Mouse (Mus musculus): Measurements from ENCODE around the gene Bora.
"Not testable (repeated sequence)": the region's sequence is repeated elsewhere in the genome, so short reads cannot be mapped to it uniquely, and the experiment has no call there.

The Bora gene

DNA sequence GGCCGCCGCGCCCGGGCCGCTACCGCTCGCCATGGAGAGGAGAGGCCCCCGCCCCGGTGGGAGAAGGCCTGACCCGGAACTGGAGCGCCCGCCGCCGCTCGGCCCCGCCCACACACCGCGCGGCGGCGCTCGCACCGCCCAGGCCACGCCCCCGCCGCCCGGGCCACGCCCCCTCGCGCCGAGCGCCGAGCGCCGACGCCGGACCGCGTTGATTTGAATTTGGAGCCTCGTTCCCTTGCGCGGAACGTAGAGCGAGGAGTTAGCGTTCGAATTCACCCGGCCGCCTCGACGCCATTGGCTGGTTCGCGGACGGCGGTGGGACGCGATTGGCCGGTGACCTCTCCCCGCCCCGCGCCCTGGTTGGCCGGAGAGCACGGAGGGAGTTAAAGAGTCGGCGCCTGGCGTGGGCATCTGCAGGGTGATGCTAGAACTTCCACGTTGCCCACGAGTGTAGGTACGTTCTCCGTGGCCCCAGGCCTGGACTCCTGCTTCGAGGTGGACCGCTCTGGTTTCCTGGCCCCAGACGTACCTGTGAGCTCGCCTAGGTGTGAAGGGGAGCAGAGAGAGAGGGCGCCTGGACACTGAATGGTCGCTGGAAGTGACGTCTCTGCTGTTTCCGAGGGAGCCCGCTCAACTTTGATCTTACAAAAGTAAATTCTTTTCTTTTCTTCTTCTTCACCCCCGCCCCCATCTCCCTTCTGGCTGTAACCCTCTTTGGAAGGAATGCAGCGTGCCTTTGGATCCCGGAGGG, at the start of gene Bora, which contains the start of gene Mzt1:
Bora (plus strand) TSS at position 192 of the 751 bp plus-strand sequence.
Mzt1 (minus strand) TSS at position 104 of the 751 bp plus-strand sequence.
- peak; percentile 95 for DNase-seq (ENCODE audit: low read depth, low spot score)

DNA sequence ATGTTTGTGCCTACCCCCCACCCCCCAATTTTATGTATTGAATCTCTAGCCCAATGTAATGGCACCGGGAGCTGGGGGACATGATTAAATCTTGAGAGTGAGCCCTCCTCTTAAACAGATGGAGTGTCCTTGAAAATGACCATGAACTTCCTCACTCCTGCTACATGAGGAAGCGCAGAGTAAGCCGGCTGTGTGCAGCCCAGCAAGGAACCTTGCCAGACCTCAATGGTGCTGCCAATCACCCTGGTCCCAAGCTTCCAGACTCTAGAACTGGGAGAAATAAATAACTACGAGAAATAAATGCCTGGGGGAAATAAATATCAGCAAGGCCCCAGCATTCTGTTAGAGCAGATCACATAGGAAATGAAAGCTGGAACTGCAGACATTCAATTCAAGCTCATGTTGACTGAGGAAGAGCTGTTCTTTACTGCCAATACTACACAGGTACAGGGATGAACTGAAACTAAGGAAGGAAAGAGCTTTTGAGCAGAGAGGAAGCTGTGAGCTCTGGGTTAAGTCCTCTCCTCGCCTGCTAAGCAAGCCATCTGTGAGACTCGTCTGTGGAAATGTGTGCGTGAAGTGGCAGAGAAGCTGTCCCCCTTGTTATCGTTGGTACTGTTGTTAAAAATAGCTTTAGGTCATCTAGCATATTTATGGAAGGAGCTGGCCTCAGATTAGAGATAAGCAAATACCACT, 35.6 kb upstream of the Bora start:
- DNase-seq (ENCODE audit: low read depth, low spot score) = no peak

DNA sequence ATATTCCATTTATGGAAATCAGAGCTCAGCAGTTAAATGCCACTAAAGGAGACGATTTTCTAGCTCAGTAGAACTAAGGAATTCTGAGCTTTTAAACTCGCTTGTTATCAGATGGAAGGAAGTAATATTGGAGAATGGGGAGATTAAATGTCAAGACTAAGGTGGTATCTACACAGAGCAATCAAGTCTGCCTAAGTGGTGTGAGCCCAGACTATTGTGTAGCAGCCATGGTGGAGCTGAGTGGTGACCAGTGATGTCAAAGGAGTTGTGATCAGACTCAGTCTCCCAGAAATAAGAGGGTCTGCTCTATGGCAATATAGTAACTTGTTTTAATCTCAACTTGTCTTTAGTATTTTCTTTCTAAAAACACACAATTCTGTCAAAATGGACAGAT, 35.1 kb upstream of the Bora start:
- DNase-seq (ENCODE audit: low read depth, low spot score) = no peak

DNA sequence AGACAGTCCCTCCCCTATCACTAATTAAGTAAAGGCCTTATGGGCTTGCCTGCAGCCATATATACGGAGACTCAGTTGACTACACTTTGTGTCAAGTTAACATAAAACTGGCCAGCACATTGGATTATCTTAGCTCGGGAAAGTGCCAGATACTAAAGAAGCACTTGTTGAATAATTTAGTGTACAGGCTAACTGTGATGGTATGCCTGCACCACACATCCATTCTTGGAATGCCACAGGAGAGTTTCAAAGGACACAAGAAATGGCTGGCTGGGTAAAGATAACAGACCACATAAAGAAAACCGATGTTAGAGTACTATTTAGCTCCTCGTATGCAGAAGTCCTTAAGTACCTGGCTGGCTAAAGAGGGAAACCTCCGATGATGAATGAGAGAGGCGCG, 27.3 kb upstream of the Bora start:
- no peak for DNase-seq (ENCODE audit: low read depth, low spot score)

DNA sequence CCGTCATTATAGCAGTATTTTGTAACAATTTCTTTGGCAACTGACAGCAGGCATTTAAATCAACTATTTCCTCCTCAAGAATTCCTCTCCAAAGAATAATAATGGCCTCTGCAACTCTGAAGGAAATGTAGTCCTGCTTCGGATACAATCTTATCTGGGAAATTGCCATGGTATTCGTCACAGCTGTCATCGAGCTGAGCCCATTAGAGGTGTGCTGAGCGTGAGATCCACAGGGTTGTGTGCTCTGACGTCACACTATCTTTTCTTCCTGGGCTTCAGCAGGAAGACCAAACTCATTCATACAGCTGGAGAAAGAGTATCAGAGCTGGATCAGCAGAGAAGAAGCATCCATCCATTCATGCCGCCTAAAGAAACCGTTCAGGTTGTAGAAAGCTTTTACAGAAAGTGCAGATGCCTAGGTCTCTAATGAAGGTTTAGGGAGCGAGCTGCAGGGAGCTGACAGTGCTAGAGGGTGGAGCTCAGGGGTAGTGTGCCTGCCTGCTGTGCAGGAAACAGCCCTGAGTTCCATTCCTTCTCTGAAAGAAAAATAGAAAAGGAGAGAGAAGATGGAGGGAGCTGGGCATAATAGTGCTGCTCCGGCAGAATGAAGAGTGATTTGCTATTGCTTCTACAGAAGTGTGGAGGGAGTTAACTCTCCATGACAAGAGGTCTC, 26.8 kb upstream of the Bora start:
- DNase-seq (ENCODE audit: low read depth, low spot score) = peak; percentile 14

DNA sequence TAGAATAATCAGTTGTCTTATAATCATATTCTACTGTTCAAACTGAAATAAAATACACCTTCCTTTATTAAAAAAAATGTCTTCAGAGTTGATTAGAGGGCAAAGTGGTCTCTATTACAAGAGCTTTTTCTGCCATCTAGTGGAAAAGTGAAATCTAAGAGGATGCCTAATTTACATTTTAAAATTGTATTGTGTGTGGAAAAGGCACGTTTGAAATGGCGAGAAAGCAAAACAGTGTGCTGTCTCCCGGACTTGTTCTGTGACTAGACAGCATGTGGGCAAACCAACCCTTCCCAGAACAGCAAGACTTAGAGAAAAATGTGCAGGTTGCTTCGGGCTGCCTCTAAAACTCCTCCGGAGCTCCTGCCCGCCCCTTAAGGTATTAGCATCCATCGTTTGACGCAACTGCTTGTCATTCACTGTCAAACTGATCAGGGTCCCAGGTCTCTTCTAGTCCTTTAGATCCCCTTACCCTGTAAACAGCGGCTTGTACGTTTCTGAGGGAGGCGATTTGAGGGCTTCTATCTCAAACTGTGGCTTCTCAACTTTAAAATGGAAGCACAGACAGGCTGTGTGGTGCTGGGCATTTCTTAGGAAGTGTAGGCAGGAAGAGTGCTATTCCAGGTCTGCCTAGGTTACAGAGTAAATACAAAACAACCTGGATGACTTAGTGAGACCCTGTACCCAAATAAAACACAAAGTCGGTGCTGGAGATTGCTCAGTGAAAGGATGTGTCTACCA, 23.5 kb upstream of the Bora start:
- DNase-seq (ENCODE audit: low read depth, low spot score) = no peak

DNA sequence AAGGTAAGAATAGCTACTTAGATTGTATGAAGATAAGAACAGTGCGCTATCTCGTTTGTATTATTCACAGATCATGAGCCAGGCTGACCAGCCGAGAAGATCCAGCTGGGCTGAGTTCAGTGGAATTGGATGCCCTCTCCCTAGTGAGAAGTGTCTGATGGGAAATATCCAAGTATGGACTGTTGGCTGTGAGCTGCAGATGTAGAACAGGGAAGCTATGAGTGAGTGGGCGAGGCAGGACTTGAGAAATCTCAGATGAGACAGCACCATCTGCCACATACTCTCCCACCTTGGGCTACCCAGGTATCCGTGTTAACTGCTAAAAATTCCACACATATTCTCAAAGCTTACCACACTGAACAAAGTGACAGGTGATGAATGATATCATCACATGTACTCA, 16.0 kb upstream of the Bora start:
- no peak for DNase-seq (ENCODE audit: low read depth, low spot score)

DNA sequence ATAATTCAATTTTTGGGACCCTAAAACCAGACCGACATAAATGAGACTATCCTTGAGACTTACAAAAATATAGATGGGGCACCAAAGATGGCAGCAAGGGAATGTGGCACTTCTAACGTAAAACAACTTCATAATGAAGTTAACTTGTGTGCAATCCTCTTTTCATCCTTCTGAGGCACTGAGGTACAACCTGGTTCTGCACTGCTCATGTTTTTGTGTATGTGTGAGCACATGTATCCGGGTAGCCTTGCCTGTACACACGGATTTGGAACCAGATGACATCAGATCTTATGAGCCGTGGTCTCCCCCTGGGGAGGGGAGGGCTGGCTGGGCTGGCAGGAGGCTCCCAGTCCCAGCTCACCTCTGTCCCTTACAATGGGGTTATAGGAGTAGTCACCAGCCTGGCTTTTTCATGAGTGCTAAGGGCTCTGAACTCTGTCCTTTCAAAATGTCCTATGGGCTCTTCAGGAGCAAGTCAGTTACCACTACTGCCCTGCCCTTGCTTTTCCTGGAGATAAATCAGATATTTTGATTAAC, 14.6 kb upstream of the Bora start:
- DNase-seq (ENCODE audit: low read depth, low spot score) = no peak

DNA sequence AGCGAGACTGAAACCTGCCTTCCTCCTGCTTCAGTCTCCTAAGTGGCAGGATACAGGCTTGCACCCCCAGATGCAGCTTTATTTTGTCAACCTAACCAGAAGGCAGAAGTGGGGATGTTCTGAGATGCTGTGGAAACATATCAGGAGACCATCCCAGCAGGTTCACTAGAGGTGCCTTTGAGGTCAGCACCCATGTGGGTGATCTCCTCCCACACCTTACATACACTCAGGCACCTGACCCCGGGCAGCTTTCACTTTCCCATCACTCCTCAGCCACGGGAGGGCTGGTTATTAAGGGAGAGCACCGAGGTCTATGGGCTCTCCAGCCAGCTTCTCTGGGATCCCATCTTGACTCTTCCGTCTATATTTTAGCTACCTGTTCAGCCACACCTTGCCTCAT, 13.4 kb upstream of the Bora start:
- DNase-seq (ENCODE audit: low read depth, low spot score) = no peak

DNA sequence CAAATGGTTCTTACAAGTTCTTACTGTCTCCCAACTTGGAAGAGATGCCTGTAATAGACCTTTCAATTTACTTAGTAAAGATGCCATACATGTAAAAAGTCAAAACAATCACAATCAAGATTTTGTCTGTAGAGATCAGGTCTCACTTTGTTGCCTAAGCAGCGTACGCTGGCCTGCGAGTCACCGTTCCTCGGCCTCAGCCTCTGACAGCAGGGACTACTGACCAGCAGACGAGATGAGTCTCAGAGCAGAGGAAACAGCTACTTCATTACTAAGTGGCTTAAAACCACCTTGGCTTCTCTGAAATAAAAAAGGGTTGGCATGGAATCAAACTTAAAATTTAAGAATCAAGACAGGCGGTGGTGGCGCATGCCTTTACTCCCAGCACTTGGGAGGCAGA, 11.2 kb upstream of the Bora start:
- not testable (repeated sequence) for DNase-seq (ENCODE audit: low read depth, low spot score)

DNA sequence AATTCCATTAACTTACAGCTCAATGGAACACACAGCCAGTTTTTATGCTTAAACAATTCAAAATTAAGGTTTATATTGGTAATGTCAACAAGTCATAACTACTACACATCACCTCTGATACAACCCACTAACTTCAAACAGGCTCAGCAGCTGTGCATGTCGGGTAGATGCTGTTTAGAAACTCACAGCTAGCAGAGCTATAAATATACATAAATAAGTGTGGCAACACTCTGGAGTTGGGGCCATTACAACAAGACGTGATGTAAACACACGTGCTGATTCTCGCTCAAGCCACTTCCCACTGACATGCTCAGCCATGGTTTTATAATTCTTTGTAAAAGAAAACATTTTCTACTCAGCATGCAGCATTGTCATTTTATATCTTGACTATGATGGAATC, 10.0 kb upstream of the Bora start:
- no peak for DNase-seq (ENCODE audit: low read depth, low spot score)

DNA sequence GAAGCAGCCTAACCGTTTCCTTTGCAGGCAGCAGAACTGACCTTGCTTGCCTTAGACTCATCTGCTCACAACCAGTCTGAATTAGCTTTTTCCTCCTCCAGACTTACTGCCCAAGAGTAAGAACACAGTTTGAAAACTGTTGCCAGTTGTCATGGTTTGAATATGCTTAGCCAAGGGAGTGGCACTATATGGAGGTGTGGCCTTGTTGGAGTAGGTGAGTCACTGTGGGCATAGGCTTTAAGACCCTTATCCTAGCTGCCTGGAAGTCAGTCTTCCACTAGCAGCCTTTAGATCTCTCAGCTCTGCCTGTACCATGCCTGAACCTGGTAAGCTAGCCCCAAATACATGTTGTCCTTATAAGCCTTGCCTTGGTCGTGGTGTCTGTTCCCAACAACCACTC, 8.3 kb upstream of the Bora start:
- no peak for DNase-seq (ENCODE audit: low read depth, low spot score)

DNA sequence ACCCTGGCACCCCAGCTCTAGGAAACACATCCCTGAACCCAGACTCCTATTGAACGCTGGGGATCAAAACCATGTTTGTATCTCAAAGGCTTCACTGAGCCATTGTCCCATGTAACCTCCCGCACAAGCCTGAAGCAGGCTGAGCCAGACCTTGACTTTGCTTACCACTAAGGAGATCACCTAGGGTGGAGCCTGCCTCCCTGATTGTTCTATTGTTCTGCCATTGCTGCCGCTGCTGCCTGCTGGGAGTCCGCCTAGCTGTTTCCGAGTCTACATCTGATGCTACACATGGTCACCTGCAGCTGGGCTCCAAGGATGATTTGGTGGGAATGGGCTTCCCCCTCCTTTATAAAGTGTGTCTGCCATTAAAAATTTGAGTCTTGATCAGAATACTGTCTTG, 6.7 kb upstream of the Bora start:
- not testable (repeated sequence) for DNase-seq (ENCODE audit: low read depth, low spot score)

DNA sequence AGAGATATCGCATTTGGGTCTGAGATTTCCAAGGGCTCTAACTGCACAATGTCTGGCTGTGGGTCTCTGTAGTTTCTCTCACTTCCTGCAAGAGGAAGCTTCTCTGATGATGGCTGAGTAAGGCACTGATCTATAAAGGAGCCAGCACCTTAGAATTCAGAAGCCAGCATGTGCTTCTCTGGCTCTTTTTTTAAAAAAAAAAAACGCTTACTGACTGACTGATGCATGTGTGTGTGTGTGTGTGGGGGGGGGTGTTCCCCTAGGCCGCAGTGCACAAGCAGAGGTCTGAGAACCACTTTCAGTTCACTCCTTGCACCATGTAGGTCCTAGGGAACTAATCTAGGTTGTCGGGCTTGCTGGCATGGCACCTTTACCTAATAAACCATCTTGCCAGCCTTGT, 4.6 kb upstream of the Bora start:
- DNase-seq (ENCODE audit: low read depth, low spot score) = no peak

DNA sequence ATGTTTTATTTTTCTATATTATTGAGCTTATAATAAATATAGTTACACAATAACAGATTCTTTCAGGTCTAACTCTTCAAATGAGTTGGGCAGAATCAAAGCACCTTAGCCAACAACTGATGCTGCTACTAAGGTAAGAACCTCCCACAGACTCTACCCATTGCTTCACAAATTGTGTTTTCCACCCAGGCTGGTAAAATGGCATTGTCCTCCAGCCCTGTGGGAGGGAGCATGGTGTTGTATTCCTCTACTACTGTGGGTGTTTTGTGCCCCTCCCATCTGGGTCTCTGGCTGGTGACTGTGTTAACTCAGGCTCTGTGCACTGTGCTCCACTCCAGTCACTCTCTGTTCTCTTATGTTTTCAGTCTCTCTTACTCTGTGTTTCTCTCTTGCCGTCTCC, 2.5 kb upstream of the Bora start:
- DNase-seq (ENCODE audit: low read depth, low spot score) = no peak

DNA sequence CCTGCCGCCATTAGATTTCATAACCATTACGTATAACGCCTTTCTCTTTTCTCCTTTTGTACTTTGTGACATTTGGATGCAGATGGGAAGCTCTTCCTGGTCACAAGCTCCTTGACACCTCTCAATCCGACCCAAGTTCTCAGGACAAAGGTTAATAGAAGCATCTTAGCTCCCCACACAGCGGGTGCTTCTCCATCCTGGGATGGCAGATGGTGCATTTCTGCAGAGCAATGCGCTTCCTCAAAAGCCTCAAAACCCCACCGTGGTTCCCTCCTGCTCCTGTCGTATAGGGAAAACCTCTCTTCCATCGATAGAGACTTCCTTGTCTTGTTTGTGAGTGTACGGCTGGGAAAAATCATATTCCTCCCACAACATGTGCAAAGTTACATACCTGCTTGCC, 1.9 kb upstream of the Bora start:
- DNase-seq (ENCODE audit: low read depth, low spot score) = no peak

DNA sequence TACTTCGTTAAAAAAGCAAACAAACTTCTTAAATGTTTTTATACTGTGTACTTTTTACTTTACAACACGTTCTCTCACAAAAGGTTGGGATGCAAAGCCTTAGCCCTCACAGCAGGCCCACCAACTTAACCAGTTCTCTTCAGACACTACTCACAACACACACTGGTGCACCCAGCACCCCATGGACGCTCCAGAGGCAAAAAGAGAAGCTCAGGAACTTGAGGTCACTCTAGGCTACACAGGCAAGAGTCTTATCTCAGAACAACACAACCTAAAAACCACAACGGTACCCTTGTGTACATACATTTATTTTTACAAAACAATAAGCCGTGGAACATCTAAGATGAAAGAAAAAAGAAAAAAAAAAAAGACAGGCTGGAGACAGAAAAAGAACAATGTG, 1.3 kb upstream of the Bora start:
- no peak for DNase-seq (ENCODE audit: low read depth, low spot score)

DNA sequence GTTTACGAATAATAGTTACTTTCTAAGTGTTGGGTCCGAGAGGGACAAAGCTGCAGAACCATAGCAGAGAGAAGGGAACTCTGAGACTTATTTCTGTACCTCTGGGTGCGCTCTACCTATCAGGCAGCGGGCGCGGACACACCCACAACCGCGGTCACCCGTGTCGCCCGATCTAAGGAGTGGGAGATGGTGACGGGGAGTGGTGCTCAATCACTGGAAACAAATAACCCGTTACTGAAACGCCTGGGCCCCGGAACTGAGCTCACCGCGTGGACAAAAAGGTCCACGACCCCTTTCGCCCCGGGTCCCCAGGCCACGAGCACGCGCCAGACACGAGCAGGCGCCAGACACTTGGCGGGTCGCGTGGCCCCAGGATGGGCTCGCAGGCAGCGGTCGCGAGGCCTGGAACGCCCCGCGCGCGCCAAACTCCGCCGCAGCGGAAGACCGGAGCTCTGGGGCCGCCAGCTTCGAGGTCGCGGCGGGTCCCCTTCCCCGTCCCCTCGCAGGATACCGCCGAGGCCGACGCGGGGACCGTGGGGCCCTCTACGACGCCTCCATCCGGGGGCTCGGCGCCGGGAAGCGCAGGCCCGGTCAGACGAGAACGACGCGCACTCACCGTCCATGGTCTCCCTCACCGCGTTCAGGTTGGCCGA, 518 bp upstream of the Bora start:
- peak; percentile 14 for DNase-seq (ENCODE audit: low read depth, low spot score)

DNA sequence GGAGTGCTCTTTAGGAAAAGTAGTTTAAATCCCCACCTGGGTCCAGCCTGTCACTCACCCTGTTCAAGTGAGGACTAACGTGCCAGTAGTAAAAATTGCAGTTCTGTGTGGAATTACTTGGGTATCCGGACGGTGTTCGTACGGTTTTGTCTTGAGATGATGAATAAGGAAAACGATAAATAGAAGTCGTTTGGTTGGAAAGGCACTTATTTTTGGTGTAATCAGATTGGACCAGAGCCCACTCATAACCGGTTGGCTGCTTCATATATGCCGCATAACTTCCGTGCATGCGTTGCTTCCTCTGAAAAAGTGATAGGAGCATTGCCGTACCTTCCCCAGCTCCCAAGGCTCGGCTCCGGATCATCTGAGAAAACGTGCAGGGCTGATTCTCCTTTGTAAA, 760 bp downstream of the Bora start:
- peak; percentile 21 for DNase-seq (ENCODE audit: low read depth, low spot score)

DNA sequence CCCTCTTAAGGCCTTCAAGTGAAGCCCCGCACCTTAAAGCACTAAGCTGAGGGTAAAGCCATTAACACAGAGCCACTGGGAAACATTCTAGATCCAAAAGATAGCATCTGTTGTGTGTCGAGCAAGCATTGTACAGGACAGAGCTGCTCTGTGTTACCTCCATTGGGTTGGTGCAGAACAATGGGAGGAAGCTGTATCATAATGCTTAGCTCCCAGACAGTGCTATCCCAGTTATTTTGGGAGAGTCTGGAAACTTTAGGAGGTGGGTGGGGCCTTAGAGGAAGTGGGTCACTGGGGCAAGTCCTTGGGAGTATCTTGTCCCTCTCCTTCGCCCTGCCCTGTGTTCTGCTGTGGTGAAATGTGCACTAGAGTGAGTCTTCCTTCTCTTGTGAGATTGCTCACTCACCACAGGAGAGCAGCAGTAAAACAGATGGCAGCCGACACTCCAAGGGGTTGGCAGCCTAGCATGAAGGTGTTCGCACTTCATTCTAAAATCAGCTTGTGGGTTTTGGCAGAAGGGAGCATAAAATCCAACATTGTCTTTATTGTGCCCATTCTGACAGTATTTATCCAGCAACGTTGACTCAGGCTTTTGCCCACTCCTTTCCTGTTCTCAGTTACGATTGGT, 13.1 kb downstream of the Bora start:
- no peak for DNase-seq (ENCODE audit: low read depth, low spot score)

DNA sequence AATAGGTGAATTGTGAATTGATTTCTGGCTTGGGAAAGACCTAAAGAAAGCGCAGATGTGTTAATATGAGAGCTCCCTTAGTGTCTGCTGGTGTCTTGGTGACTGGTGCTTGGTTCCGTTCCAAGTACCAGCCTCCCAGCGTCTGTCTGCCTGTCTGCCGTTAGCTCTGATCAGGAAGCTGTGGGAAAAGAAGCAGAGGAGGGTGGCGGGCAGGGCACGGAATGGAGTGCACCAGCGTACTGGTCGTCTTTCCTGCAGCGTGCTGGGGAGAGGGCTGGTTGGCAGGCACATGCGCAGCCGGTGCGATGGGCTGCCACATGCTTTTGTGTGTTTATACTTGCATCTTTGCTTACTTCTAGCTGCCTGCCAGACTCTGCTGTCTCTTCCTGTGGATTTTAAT, 14.6 kb downstream of the Bora start:
- no peak for DNase-seq (ENCODE audit: low read depth, low spot score)
